Mouse (Mus musculus) common myeloid progenitor, adult 5-6 weeks (primary cell): ENCODE data around the gene Spire2. TPM values are rescaled to one million over a fixed set of nuclear protein-coding genes. Genes with fewer than 3 reads are reported as not detected.

Experiments
- ATAC-seq: replicated peaks from 2 replicates; pipeline ENCODE4 v1.8.0; 2016; ENCODE audit warnings: low read depth, mild to moderate bottlenecking, moderate TSS enrichment, inconsistent platforms; ENCODE audit not compliant: poor library complexity, severe bottlenecking
- total RNA-seq: library from RNA; stranded (forward); fragments of 200-1000, 187-1606 nt; gene quantifications from 2 replicates; pipeline ENCODE4 v1.2.3, GENCODE M21; 2017

The Spire2 gene
- total RNA-seq, 1 experiment from 2014 or later: 2.9 TPM

DNA sequence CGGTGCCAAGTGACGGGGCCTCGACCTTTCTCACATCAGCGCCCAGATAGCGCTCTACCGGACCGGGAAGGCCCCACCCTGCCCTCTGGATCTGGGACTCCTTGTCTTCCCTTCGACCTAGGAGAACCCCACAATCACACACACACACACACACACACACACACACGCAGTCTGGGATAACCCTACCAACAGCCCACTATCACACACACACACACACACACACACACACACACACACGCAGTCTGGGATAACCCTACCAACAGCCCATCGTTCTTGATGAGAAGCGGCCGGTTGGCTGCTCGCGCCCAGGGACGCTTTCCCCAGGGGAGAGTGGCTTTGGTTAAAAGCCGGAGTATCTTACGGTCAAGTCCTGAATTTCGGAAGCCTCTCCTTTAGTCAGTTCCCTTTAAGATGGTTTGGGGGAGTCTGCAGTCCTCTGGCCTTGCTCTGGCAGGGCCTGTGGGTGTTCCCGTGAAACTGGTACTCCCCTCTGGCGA is 626 bp downstream of the Spire2 start:
- ATAC-seq: no peak

DNA sequence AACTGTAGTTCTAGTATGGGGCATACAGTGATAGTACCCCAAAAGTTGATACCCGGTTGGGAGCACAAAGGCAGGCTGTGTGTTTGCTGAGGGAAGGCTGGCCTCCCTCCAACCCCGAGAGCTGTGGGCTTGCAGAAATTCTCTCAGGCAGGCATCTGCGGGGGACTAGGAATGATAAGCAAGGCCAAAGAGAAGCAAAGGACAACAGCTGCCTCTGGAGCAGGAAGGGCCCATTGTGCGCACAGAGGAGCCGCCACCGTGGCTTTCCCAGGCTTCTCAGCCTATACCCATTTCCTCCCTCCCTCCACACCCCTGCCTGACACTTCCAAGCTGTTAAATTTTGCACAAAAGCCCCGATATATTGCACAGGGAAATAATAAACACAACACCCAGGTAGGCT is 1.4 kb downstream of the Spire2 start:
- no peak for ATAC-seq

DNA sequence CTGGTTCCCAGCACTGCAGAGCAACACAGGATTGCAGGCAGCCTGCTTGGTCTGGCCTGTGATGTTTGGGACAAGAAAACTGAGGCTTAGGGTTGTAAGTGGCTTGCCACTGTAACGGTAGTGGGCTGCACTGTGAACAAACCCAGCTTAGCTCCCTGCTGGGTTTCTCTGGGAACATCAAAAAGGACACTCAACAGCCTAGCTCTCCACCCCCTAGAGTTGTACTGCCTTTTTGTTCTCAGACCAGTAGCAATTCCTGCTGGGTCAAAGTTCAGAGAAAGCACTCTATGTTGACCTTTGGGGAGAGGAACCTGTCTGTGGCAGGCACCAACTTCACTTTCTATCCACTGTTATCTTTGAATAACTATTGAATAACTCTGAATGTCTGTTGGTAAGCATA is 2.0 kb downstream of the Spire2 start:
- ATAC-seq: no peak

DNA sequence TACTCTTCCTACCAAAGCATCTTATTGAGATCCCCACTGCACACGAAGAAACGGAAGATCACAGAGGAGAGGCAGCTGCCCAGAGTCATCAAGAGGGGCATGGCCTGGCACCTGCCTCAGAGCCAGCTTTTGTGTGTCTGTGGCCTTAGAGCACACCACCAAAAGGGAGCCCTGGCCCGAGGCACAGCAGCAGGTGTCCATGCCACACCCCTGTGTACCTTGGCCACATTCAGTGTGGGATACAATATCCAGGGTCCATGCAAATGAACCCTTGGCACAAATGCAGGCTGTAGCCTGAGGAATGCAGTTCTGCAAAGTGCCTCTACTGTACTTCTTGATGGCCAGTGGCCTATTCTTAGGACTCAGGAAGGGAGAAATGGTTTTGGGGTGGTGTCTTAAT is 5.0 kb downstream of the Spire2 start:
- no peak for ATAC-seq

DNA sequence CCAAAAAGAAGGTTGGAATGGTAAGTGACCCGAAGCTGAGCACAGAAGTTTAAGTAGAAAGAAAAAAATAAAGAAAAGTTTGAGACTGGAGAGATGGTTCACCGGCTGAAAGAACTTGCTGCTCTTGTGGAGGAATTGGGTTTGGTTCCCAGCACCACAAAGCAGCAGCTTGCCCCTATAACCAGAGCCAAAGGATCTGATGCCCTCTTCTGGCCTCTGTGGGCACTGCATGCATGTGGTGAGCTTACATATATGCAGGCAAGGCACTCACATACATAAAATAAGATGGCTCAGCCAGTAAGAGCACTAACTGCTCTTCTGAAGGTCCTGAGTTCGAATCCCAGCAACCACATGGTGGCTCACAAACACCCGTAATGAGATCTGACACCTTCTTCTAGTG is 7.6 kb downstream of the Spire2 start:
- ATAC-seq: no peak

DNA sequence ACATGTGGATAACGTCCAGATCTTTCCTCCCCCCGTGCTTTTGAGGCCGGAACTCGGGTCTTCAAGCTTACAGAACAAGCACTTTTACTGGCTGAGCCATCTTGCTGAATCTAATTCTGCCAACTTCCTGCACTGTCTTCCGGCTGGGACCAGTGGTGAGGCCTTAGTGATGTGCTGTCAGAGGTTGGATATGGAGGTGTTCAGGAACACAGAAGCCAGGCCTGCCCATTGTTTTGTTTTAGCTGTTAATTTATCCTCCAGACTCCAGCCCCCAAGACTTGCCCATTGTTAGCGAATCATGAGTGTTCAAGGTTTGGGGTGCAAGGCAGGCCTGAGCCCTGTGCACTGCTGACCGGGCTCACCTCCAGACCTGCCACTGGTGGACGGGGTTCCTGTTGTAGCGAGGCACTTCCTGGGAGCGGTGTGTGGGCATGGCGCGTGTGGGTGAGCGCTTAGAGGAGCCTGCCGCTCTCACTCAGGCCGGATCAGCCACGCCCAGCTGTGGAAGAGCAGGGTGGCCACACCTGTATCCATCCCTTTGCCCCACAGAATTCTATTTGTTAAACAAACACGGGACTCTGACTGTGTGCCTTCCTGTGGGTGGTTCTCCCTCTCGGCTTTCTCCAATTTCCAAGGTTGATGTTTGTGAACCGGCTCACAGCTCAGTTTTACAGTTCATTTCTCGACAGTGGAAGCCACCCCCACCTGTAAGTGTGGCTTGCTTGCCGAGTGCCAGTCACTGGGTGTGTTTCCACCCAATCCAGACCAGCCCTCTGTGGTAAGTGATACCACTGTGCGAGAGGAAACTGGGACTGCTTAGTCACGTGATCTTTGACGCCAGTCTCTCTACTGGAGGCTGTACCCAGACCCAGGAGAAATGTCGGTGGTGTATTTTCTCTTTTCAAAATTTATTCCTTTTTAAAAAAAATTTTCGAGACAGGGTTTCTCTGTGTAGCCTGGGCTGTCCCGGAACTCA is 8.8 kb downstream of the Spire2 start:
- peak; percentile 77 for ATAC-seq

DNA sequence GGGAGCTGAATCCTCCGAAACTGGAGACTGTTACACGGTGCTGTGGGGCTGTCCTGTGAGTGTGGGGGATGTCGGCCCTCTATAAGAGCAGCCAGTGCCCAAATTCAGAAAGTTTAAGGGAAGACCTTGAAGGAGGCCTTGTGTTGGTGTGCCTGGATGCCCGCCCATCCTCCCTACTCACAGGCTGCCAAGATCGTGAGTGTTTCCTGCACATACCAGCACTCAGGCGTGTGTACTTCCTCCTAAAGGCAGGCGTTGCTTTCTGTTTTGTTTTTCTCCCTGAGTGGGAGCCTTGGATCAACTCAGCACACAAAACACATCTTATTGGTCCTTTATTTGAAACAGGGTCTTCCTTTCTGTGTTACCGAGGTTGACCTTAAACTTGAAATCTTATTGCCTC is 9.7 kb downstream of the Spire2 start:
- ATAC-seq: peak; percentile 55

DNA sequence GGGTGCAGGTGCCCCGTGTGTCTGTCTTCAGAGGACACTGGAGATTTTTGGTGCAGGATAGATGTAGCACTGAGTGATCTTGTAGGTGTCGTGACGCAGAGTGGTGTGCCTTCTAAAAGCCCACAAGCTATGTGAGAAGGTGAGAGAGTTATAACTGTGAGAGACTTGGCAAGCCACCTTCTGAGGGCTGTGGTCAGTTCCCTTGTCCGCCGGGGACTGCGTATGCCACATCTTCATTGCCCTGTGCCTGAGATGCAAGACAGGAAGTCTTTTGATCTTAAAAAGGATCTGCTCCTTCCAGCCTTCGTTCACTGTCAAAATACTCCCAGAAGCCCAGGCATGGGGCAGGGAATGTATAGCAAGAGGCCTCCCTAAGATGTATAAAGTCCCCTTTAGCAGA is 10.4 kb downstream of the Spire2 start:
- no peak for ATAC-seq

DNA sequence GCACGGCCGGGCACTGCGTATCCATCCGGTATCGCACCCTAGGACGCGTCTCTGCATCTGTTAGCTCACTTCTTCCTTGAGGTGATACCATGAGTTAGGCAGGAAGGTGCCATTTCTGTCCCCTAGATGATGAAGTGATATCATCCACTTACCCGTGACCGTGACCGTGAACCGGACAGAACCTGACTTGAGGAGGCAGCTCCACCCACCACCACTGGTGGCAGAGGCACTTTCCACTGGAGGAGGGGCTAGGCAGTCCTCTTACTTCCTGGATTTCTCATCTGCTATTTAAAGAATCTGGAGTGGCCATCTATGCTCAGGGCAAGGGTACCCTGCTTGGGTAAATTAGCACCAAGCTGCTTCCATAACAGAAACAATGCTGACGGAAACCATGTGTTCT is 10.9 kb downstream of the Spire2 start:
- 0 out of 2 replicates have a peak, but pooled peaks have one; percentile 30 for ATAC-seq

DNA sequence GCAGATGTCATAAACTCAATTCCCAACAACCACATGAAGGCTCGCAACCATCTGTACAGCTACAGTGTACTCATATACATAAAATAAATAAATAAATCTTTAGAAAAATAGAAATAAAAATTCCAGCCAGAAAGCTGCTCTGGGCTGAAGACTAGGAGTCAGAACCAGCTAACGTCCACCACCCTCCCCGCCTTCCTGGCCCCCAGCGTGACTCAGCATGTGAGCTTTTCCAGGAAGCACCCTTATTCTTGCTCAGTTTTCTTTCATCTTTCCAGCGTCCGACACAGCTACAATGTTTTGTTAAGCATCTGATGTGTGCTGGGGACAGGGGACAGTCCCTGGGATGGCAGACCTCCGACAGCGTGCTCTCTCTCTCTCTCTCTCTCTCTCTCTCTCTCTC is 12.6 kb downstream of the Spire2 start:
- no peak for ATAC-seq

DNA sequence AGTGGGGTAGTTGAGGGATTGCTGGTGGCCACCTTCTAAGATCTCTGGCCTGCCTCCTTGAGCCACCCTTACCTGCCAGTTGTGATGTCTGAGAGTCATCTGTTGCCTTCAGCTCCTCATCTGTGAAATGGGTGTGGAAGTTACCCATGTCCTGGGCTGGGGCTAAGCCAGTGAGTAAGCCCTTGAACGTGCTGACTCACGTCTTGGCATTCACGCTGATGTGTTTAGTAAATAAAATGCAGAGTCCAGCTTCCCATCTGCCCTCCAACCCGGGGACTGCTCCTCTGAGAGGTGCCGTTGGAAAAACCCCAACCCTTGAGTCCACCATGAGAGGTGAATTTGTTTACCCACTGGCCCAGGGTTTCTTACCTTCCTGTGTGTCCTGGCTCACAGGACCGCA is 13.3 kb downstream of the Spire2 start:
- ATAC-seq: no peak

DNA sequence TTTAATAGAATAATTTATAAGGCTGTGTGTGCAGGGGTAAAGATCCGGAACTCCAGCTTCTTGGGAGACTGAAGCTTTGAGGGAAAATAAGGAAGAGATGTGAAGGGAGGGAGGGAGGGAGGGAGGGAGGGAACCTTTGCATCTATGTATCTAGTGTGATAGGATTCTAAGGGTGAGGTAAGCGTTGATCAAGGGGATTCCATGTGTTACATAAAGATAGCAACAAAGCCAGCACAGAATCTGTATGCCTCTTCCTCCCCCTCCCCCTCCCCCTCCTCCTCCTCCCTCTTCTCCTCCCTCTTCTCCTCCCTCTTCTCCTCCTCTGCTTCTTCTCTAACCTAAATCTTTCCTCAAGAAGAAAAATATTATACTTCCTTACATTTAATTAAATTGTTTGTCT is 14.8 kb downstream of the Spire2 start:
- no peak for ATAC-seq

DNA sequence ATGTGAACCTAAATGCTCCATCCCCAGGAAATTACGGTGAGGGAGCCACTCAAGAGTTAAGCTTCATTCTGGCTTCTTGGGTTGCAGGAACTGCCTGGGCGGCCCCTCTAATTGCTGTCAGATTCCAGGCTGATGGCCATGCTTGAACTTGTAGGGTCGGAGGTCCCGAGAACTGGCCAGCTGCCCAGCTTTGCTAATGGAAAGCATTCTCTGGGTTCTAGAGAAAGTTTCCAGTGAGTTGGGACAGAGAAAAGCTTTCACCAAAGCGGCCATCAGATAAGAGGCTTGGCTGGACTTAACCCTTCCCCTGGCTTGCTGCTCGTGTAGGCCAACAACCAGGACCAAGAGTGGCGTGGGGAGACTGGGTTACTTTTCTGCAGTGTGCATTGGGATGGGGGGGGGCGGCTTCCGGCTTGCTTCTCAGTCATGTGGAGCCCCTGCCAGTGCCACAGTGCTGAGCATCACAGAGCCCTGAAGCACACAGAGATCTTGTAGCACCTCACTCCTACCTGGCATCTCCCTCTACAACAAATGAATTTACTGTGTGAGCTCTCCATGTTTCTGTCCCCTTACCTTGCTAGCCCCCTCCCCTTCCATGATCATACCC is 15.8 kb downstream of the Spire2 start:
- ATAC-seq: no peak

DNA sequence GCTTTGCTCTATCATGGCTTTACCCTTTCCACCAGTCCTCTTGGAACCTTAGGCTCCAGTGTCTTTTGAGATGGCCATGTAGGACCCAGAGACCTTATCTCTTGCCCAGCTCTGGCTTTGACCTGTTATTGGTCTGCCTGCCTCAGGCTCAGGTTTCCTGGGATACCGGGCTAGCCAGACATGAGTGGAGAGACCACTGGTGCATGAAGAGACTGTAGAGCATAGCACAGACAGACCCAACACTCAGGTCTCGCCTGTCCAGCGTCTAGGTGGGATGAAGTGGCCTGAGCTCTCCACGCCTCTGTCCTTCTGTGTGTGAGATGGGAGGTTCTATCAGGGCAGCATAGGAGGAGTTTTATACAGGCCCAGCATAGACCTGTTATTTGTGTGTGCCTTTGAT is 16.6 kb downstream of the Spire2 start:
- ATAC-seq: no peak

DNA sequence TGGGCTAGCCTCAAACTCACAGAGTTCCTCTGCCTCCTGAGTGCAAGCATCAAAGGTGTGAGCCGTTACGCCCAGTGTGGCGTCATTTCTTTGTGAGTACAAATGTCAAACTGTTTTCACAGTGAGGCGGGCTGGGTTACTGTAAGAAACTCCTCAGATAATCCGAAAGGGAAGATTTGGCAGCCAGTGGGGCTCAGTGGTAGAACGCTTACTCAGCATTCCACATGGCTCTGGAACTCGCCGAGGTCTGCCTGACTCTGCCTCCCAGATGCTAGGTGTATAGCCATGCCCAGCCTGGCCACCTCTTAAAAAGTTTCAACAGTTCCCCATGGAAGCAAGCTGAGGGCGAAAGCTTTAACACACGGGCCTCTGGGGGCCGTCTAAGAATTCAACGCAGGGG is 19.6 kb downstream of the Spire2 start:
- no peak for ATAC-seq

DNA sequence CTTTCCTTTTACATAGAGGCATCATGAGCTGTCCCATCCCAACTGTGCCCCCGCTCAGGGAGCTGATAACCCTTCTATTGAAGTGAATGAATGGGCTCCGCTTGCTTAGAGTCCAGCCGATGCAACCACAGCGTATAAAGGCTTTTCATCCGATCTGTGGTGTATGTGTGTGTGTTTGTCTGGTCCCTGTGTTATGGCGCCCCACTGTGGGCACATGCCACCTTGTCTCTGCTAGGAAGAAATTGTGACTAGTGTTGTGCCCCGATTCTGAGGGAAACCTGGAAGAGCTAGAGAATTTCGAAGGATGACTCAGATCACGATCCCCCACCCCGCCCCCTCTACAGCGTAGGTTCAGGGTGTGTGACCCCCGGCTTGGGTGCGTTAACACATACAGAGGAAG is 20.3 kb downstream of the Spire2 start:
- ATAC-seq: peak; percentile 83

DNA sequence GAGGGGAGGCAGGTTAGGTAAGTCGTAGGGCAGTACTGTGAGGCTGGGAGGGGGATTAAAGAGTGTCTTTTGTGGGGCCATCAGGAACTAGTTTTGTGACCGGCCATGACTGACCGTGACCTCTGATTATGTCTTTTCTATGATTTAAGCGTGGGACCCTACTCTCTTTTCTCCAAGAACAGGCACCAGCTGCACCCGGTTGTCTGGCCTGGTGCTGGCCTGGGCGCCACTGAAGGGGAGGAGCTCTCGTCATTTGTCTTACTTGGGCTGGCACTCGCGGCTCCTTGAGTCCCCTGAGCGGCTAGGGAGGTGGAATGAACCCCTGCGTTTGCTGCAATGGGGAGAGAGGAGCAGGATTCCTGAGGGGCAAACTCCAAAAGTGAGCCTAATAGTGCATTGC is 20.7 kb downstream of the Spire2 start:
- no peak for ATAC-seq

DNA sequence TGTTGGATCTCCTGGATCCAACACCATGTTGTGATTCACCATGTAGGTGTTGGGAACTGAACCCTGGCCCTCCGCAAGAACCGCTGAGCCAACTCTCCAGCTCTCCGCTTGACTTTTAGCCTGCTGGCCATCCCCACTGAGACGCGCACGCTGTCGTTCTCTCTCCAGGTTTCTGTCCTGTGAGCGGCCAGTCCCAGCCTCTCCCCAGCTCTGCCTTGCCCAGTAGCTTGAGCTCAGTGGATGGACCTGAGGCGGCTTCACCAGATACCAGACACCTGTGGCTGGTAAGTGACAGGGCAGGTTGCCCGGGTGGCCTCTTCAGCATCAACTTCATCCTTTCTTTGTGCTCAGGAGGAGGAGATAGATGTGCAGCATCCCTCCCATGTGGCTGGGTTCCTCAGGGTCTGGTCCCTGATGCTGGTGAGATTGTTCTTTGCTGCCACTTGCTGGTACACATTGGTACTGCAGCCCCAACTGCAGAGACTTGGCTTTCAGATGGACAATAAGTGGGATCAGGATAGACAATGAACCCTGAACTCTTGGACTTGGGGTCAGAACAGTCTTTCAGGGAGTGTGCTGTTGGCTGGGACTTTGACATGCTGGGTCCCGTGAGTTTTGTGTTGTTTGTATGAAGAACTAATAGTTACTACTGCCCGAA is 28.7 kb downstream of the Spire2 start:
- ATAC-seq: peak; percentile 93

DNA sequence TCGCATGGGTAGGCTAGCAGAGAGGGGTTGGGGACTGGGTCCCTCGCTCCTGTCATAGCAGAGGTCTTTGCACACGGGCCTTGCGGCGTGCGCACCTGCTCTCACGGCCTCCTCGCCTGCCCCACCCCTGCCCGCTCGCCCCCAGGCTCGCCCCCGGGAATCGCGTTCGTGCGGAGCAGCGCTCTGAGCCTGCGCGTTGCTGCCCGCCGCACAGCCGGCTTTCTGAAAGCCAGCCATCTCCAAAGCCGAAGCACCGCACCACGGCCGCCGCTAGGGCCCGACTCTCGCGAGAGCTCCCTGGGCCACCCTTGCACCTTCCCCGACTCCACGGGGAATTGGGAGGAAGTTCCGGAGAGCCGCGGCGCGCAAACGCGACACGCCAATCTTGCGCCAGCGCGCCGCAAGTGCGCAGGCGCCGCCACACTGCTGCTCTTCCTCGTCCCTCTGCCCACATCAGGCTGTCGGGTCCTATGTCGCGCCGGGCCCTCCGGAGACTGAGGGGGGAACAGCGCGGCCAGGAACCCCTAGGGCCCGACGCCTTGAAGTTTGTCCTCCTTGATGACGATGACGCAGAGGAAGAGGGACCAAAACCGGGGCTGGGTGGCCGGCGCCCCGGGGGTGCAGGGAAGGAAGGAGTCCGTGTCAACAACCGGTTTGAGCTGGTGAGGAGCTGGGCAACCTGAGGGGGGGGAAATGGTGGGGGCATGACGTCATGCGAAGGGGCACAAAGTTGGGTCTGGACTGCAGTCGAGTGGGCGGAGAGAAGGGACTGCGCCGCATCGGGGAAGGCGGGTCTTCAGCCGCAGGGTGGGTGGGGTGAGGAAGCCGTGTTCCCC is 41.1 kb downstream of the Spire2 start, which contains the start of gene Tcf25:
Tcf25 (plus strand) TSS at position 351 of the 836 bp plus-strand sequence.
- peak; percentile 77 for ATAC-seq

DNA sequence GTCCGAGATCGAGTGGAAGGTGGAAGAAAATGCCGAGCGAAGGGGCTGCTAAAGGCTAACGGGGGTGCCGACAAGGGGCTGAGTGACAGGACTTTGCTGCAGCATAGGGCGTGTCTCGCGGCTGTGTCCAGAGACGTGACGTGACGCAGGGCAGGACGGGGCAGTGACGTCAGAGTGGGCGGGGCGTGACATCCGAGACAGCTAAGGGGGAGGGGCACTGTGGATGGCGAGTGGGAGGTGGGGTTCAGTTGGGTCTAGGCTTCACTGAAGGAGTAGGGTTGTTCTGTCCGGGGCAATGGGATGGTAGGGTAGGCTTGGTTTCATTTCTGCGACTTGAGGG is 41.7 kb downstream of the Spire2 start:
- peak; percentile 79 for ATAC-seq
